In genomic region chr9:120082691-120083090, GRCm38 (mm10) we compare ENCODE assay signal across 28 mouse cellular contexts. TPM values are rescaled to one million over a fixed set of nuclear protein-coding genes. Genes with fewer than 3 reads are reported as not detected.
"Had no signal": no experiment of that assay in that cellular context is flagged by ENCODE, and none has a peak within 500 bp of the region (broad histone marks: within the 10 kb centered on the region; RNA-seq: fewer than 3 reads in every experiment).

No protein-coding gene starts in this region.

- H3K9me3 ChIP-seq: limb, embryonic 12.5 days; limb, embryonic 15.5 days; lung, embryonic 15.5 days; neural tube, embryonic 12.5 days; neural tube, embryonic 15.5 days had no signal

- H3K27ac ChIP-seq: left cerebral cortex, adult 2 months; limb, embryonic 12.5 days; limb, embryonic 15.5 days; liver, embryonic 14.5 days; lung, embryonic 15.5 days; neural tube, embryonic 12.5 days; neural tube, embryonic 15.5 days had no signal

- H3K27me3 ChIP-seq: limb, embryonic 12.5 days; limb, embryonic 15.5 days; lung, embryonic 15.5 days; neural tube, embryonic 12.5 days; neural tube, embryonic 15.5 days had no signal

- H3K4me3 ChIP-seq: left cerebral cortex, adult 2 months; limb, embryonic 12.5 days; limb, embryonic 15.5 days; lung, embryonic 15.5 days; neural tube, embryonic 12.5 days; neural tube, embryonic 15.5 days had no signal

- H3K4me2 ChIP-seq: limb, embryonic 12.5 days; limb, embryonic 15.5 days; liver, embryonic 11.5 days; lung, embryonic 15.5 days; midbrain, embryonic 11.5 days; neural tube, embryonic 12.5 days; neural tube, embryonic 15.5 days had no signal

- H3K9ac ChIP-seq: limb, embryonic 12.5 days; limb, embryonic 15.5 days; liver, embryonic 14.5 days; lung, embryonic 15.5 days; neural tube, embryonic 12.5 days; neural tube, embryonic 15.5 days had no signal

- H3K4me1 ChIP-seq: limb, embryonic 12.5 days; limb, embryonic 15.5 days; lung, embryonic 15.5 days; neural tube, embryonic 12.5 days; neural tube, embryonic 15.5 days had no signal

- H3K36me3 ChIP-seq: limb, embryonic 12.5 days; limb, embryonic 15.5 days; lung, embryonic 15.5 days; neural tube, embryonic 12.5 days; neural tube, embryonic 15.5 days had no signal

- DNase-seq: kidney, adult 9 months; kidney, postnatal 14 days; kidney, postnatal 4 days; lung, postnatal 10 days; midbrain, embryonic 14.5 days; thymus, adult 18-20 months; thymus, postnatal 36 days had no signal

RNA-seq across cellular contexts. Expression of gene Ccr8, which starts 9.2 kb away (rescaled TPM):
- total RNA-seq: layer of hippocampus, adult 18-20 months; layer of hippocampus, postnatal 10 days; layer of hippocampus, postnatal 36 days; left cerebral cortex, adult 2 months; left cerebral cortex, postnatal 14 days; left cerebral cortex, postnatal 4 days; megakaryocyte progenitor cell, adult 5-6 weeks; megakaryocyte-erythroid progenitor cell, adult 5-6 weeks; midbrain, postnatal 0 days had no signal
- polyA plus RNA-seq: kidney, embryonic 16.5 days; limb, embryonic 12.5 days; liver, embryonic 11.5 days; liver, embryonic 14.5 days; midbrain, embryonic 11.5 days; midbrain, embryonic 14.5 days; midbrain, postnatal 0 days; neural tube, embryonic 12.5 days; neural tube, embryonic 15.5 days; testis, adult 2 months; urinary bladder, adult 2 months had no signal

RNA-seq across cellular contexts. Expression of gene Xirp1, which starts 59.3 kb away (rescaled TPM):
- total RNA-seq: megakaryocyte progenitor cell, adult 5-6 weeks; megakaryocyte-erythroid progenitor cell, adult 5-6 weeks had no signal
- polyA plus RNA-seq: liver, embryonic 14.5 days; midbrain, embryonic 11.5 days; midbrain, embryonic 14.5 days; midbrain, postnatal 0 days; small intestine, adult 2 months had no signal
